Mouse (Mus musculus): ENCODE measurements around the gene Cd8a.

Cd8a gene

DNA sequence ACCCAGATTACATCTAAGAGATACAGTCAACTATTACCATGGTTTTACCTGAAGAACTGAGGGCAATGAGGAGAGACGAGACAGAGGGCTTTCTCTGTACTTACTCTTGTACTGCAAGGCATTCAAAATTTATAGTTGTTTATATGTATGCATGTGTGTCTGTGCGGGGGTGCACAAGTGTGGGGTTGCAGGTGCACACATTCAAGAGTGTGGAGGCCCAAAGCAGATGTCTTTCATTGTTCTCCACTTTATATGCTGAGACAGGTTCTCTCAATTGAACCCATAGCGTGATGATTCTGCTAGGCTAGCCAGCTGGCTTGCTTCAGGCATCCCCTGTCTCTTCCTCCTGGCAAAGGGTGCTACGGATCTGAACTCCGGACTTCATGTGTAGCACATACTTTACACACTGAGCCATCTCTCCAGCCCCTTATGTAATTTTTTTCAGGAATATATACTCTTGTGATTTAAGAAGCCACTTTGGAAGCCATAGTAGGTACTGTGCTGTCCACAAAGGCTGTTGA is 2.1 kb upstream of the Cd8a start:
- DNase-seq (ENCODE audit: low read depth), result no peak

DNA sequence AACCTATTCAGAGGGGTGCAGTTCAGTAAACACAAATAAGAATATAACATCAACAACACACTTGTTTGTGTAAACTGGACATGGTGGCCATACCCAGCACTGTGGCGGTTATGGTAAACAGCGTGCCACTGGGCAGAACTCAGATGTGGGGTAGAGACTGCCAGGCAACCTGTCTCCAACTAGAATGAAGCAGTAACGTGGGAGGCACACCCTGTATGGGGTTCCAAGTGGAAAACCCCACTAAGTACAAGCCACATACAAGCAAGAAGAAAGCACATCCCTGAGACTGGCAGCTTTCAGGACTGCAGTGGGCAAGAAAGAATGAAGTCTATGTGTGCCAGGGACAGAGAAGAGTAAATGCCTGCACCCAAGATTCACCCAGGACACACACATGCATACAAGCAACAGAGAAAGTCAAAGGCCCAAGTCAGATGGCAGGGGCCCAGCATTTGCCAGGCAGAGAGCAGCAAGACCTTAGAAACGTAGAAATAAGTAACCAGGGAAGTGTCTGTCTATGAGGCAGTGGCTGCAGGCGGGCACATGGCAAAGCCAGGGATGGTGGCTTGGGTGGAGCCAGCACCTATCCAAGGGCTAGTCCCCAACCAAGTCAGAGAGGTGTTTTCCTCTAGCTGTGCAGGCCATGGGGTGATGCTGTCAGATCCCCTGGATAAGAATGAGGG is 1.0 kb upstream of the Cd8a start:
- DNase-seq (ENCODE audit: low read depth), result no peak

DNA sequence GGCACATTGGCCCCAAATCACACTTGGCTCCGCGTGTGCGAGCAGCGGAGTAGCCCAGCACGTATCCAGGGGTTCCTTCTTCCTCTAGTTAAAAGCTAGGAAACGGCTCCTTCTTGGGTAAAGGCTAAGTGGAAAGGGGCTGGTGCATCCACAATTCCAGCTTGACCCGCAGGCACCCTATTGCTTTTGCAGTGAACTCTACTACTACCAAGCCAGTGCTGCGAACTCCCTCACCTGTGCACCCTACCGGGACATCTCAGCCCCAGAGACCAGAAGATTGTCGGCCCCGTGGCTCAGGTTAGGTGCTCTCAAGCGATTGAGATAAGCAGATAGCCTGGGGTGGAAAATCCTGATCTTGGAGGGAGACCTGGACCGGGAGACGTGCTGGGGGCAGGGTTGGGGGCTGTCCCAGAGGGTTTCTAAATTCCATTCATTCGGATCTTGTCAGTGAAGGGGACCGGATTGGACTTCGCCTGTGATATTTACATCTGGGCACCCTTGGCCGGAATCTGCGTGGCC is 1.1 kb downstream of the Cd8a start:
- no peak for DNase-seq (ENCODE audit: low read depth)

DNA sequence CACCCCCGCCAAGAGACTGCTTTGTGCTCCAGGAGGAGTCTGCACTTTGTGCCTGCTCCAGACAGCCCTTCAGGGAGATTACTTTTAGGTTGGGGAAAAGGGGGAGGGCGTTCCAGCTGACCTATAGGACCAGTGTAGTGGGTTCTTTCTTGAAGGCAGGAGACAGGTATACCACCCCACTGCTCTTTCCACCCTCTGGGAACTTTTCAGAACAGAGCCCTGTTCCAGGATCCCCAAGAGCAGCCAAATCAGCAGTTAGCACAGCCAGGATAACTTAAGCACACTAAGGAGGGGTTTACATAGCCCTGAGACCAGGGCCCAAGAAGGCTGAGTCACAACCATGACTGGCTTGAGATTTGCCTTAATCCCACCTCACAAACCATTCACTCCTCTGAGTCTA is 1.7 kb downstream of the Cd8a start:
- no peak for DNase-seq (ENCODE audit: low read depth)

DNA sequence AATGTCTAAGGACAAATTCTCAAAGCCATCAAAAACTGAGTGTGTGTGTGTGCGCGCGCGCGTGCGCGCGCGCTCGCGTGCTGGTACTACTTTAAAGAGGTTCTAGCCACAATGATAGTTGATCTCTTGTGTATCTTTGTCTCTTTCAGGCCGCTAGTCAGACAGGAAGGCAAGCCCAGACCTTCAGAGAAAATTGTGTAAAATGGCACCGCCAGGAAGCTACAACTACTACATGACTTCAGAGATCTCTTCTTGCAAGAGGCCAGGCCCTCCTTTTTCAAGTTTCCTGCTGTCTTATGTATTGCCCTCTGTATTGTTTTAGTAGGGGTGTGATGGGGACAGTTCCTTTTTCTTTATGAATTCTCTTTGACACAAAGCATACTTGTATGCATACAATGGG is 3.5 kb downstream of the Cd8a start:
- no peak for DNase-seq (ENCODE audit: low read depth)

DNA sequence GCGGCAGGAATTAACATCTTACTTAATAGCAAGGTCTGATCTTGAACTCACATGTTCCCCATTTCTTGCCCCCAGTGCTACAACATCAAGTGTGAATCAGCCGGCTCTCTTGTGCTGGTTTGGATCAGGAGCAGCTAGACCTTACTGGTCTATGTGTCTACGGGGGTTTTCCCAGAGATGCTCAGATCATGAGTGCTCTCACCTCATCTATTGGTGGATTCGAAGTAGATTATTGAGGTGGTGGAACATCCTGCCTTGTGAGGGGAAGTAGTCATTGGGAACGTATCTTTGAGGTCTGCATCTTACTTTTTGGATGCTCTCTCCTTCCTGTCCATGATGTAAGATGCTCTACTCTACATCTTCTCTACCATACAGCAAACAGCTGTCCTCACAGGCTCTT is 8.4 kb downstream of the Cd8a start:
- no peak for DNase-seq (ENCODE audit: low read depth)

DNA sequence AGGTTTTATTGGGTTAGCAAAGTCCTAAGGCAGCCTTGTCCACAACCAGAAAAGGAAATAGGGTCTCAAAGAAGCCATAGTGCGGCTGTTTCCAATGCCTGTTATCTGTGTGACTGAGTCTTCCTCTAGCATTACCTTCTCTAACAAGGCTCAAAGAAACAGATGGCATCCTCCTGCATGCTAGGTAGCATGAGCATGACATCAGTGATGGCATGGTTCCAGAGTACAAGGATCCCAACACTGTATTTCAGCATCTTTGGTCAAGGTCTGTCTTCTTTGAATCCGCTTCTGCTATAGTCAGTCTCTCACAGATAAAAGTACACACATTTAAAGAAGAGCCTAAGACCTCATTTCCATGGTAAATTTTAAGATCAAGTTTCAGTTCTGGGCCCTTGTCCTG is 17.3 kb downstream of the Cd8a start:
- no peak for DNase-seq (ENCODE audit: low read depth)

DNA sequence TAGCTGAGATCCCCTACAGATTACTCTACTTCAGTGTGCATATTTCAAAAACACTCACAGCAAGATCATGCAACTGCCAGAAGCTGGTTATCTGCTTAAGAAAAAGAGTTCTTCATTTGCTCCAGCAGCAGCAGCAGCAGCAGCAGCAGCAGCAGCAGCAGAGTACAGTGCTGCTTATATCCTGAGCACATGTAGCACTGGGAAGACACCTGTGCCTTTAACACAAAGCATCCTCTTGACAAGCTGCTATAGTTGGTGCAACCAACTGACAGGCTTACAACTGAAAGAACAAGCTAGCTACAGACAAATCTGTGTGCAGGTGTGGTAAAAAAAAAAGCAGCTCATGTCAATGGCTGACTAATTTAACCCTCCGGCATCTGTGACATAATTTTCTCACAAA is 22.8 kb downstream of the Cd8a start:
- no peak for DNase-seq (ENCODE audit: low read depth)

DNA sequence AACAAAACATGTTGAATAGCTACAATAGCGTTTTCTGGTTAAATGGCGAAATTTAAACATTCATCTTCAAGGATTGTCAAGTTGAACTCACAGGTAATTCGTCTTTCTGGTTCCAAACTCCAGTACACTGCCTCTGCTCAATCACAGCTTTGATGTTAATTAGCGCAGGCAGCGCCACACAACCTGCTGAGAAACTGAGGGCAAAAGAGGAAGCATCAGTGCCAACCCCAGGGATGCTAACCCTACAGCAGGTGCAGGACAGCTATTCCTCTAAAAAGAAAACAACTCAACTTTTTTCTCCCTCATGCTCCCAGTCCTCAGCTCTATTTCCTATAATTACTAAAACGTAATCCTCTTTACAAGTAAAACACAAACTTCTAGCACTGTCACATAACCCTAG is 23.5 kb downstream of the Cd8a start:
- no peak for DNase-seq (ENCODE audit: low read depth)

DNA sequence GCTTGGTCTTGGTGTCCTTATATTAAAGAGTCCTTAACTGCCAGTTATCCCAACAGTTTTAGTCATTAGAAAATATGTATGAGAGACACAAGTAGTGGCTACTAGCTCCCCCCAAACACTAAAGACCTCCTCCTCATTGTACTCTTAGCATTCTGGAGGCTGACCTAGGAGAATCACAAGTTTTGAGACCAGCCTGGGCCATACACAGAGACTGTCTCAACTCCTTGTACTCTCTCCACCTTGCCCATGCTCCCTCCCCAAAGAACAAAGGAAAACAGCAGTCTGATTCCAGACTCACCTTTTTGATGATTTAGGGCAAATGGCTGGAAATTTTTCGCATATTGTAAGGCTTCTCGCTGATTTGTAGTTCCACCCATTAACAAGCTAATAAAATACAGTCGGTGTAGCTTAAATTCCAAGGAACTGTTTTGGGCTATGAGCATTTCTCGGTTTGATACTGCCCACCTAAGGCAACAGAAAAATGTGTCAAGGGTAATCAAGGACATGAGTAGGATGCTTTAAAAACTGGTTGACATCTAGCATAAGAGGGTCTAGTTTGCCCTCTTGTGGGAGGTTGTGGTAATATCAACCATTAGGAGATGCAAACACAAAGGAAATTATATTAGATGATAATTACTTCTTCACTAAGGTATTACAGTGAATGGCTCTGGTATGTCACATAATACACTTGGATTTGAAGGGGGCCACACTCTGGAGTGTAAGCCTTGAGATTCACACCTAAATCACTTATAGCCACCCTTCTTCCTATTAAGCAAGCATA is 25.8 kb downstream of the Cd8a start:
- DNase-seq (ENCODE audit: low read depth), result peak; percentile 76

DNA sequence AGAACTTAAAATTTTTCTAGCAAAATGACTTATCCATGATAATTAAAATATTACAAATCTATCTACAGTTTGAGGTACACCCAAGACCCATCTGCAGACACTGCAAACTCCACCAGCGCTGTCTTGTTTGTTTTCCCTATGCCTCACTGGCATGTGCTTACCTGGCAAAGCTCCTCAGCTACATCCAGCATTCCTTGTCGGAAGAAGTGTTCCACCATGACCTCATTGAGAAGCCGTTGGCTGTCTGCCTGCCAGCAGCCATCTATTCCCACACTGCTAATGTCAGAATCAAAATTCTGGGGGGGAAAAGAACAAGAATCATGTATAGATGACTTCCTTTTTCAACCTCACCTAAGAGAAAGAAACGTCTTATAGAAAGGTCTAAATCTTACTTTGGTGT is 41.4 kb downstream of the Cd8a start:
- peak; percentile 18 for DNase-seq (ENCODE audit: low read depth)

DNA sequence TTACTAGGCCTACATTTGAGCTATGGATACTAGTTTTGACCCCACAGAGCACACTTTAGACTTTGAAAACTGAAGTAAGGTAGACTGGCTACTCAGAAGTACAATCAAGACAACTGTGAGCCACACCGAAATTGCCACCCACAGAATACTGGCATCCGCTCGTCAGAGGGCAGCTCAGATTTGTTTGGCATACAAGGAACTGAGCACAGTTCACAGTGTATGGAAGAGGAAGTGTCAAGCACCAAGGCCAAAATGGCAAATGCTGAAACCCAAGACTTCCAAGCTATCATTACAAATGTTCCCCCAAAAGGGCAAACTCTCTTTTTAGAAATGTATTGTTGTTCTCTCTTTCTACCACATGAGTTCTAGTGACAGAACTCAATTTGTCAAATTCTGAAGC is 42.2 kb downstream of the Cd8a start:
- no peak for DNase-seq (ENCODE audit: low read depth)

DNA sequence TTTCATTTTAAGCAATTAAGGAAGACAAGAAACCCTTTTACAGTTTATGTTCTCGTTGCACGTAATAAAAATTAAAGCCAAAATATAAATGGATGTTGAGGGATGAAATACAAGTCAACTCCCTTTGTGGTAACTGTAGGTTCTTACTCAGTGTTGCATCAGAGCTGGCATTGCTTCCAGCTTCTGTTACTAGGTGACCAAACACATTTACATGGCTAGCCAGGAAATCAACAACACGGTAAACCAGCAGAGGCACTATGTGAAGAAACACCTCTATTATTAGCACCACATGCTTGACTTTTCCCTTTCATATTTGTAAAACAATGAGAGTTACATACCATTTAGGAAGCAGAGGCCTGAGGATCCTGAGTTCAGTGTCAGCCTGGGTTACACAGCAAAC is 45.6 kb downstream of the Cd8a start:
- DNase-seq (ENCODE audit: low read depth), result peak; percentile 90

DNA sequence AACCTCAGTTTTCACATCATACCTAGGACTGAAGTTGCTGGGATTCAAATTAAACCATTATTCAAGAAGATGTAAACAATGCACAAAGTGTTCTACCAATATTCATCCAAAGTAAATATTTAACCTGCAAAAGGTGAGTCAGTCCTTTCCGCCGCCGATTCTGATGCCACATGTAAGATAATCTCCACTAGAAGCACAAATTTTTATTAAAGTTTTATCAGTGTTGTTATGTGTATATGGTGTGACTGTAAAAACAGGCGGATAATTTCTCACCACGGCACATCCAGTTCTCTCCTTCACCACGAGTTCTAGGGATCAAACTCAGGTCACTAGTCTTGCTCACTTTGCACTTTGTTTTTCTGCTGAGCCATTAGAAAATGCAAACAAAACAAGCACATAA is 47.6 kb downstream of the Cd8a start:
- DNase-seq (ENCODE audit: low read depth), result no peak

DNA sequence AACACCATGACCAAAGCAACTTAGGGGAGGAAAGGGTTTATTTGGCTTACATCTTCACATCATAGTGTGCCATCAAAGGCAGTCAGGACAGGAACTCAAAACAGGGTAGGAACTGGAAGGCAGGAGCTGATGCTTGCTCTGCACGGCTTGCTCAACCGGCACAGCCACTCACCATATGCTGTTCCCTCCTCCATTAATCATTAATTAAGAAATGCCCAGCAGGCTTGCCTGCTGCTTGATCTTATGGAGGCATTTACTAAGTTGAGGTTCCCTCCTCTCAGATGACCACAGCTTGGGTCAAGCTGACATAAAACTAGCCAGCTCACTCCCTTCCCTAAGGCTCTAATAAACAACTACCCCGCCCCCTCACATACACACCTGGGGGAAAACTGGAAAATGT is 48.9 kb downstream of the Cd8a start:
- DNase-seq (ENCODE audit: low read depth), result no peak

DNA sequence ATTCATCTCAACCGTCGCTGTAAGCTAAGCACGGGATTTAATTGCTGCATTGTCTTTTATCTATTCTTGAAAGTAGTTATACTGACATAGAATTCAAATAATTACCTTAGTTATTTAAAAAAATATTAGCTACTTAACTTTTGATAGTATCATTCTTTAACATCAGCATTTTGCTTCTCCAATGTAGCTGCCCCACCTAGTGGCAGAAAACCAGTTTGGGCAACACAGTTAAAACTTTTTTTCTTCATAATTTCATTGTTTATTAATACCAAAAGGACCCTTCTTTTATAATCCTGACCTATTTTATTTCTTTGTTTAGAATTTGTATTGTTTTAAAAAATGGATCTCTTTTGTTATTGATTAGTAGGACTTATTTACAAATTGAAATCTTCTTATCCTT is 49.9 kb downstream of the Cd8a start:
- peak; percentile 70 for DNase-seq (ENCODE audit: low read depth)

DNA sequence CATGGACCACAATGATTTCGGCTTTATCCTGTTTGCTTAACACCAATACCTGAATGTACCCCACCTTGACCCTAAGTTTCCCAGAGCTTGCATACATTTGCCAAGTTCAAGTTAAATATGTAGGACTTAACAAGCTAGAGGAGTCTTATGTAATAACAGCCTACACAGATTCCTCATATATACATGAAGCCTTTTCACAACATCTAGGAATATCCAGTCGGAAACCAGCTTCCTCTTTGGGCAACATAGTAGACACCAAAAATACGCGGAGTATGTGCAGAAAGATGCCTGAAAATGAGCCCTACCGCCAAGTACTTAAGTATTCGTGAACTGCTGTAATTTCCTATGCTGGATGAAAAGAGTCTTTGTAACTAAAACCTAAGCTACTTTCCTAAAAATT is 52.5 kb downstream of the Cd8a start:
- DNase-seq (ENCODE audit: low read depth), result no peak

DNA sequence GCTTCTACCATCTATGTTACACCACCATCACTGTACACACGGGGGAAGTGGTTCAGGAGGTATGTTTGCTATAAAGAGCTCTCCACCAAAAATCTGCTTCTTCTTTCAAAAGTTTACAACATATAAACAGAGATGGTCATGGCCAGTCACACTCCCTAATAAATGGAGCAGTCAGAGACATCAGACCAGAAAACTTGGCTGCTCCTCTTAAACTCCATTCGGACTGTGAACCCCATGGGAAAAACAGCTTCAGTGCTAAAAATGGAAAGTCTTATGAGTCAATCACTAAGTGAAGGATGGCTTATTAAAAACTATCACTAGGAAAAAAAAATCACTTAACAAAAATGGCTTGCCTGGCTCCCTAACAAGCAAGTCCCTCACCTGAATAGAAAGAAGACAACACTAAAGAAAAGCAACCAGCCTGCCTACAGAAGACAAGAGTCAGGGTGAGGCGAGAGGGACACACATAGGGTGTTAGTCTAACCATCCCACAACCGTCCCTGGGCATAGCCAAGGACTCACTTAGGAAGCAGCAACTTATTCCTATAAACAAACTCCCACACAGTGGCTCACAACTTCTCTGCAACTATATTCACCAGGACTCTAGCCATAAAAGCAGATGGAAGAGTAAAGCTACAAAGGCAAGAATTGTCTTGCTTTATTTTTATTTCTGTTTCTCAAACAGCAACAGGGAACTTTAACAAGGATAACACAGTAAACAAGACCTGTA is 54.9 kb downstream of the Cd8a start:
- DNase-seq (ENCODE audit: low read depth), result peak; percentile 69
